In genomic region chr9:103146703-103147102, GRCm38 (mm10) we compare ENCODE assay signal across 8 mouse cellular contexts. TPM values are rescaled to one million over a fixed set of nuclear protein-coding genes. Genes with fewer than 3 reads are reported as not detected.
DNase-seq lines count a peak whose midpoint lies in the region.

No protein-coding gene starts in this region.

- no peaks in the 10 kb centered on the region for H3K9me3 ChIP-seq in forebrain, embryonic 10.5 days

- peak; percentile 49 to 53 for DNase-seq in right cerebral cortex, adult 2 months (ENCODE audit: low spot score in 2 of 2)
- DNase-seq in right cerebral cortex, postnatal 14 days = no peak
- DNase-seq in forebrain, embryonic 10.5 days (ENCODE audit: extremely low spot score, low spot score) = no peak
- DNase-seq in layer of hippocampus, adult 9-10 months (ENCODE audit: low spot score) = peak; percentile 22
- peak; percentile 55 for DNase-seq in right cerebral cortex, postnatal 25 days
- no peak for DNase-seq in heart, adult 18-20 months
- no peak for DNase-seq in urinary bladder, adult 18-20 months (ENCODE audit: low spot score in 2 of 2)
- no peak for DNase-seq in urinary bladder, postnatal 4 days (ENCODE audit: low spot score in 2 of 2)

- H3K4me1 ChIP-seq in forebrain, embryonic 10.5 days = peaks cover 45% of the 10 kb centered on the region

- no peak overlapping the region for H3K4me3 ChIP-seq in forebrain, embryonic 10.5 days

- H3K27ac ChIP-seq in forebrain, embryonic 10.5 days = peak overlapping the region; percentile 75

- peaks cover 8% of the 10 kb centered on the region; the same call in 1 of the 2 replicates for H3K36me3 ChIP-seq in forebrain, embryonic 10.5 days (replicated peaks)

- H3K27me3 ChIP-seq in forebrain, embryonic 10.5 days (ENCODE audit: poor library complexity, severe bottlenecking) = no peaks in the 10 kb centered on the region

- WGBS in forebrain, embryonic 10.5 days = 41% methylated on average over 9 of the region's 9 CpGs

RNA-seq across cellular contexts. Expression of gene Rab6b, which starts 35.1 kb away (rescaled TPM):
- 8.3 and 9.1 TPM in 2 replicates for polyA plus RNA-seq in forebrain, embryonic 10.5 days (2016; fragmentation: Nextera tagmentation; extraction: Ambion mirVana)
- 1 to 10 TPM; 1.2 to 1.8 TPM for total RNA-seq in heart, adult 18-20 months (2021)

RNA-seq across cellular contexts. Expression of gene Srprb, which starts 55.2 kb away (rescaled TPM):
- 62.1 and 66.9 TPM in 2 replicates for polyA plus RNA-seq in forebrain, embryonic 10.5 days (2016; fragmentation: Nextera tagmentation; extraction: Ambion mirVana)
- 10 to 100 TPM; 19.3 to 23.4 TPM for total RNA-seq in heart, adult 18-20 months (2021)

Comparison
In these comparisons a context has a peak if more than half of its experiments do, and no peak if none do; other contexts are left out.
1. DNase-seq: peak in right cerebral cortex, adult 2 months (2 of 2), layer of hippocampus, adult 9-10 months (single experiment) and right cerebral cortex, postnatal 25 days (single experiment); none in right cerebral cortex, postnatal 14 days (single experiment), forebrain, embryonic 10.5 days (single experiment), heart, adult 18-20 months (0 of 2), urinary bladder, adult 18-20 months (0 of 2) and urinary bladder, postnatal 4 days (0 of 2).